Mouse (Mus musculus): ENCODE results near the gene Gm27021. TPM values are rescaled to one million over a fixed set of nuclear protein-coding genes. Genes with fewer than 3 reads are reported as not detected.
"Not testable (repeated sequence)": the region's sequence is repeated elsewhere in the genome, so short reads cannot be mapped to it uniquely, and the experiment has no call there.

The Gm27021 gene
- polyA plus RNA-seq, 1 experiment from 2014 or later = 3.6 TPM

GRCm38 (mm10) chr8:120681113-120681512 is 13.2 kb upstream of the Gm27021 start:
- Histone ChIP-seq H3K4me1 (ENCODE audit: control insufficient read depth, insufficient read depth, low read length) (no peaks in the 10 kb centered on the region; the same call in 1 of the 2 replicates), H3K36me3 (ENCODE audit: control insufficient read depth, insufficient read depth, low read length) (no peaks in the 10 kb centered on the region; the same call in 1 of the 2 replicates), H3K27ac (ENCODE audit: low read depth, low read length) (no peak overlapping the region), H3K9me3 (ENCODE audit: control insufficient read depth, low read length) (no peaks in the 10 kb centered on the region), H3K27me3 (ENCODE audit: control insufficient read depth, insufficient read depth, low read length) (no peaks in the 10 kb centered on the region), H3K9ac (ENCODE audit: low read depth, low read length) (no peak overlapping the region; the same call in 1 of the 2 replicates), H3K4me2 (replicated peaks; ENCODE audit: low read depth, low read length) (no peak overlapping the region), H3K4me3 (ENCODE audit: low read length) (no peak overlapping the region)
- WGBS = 85% methylated on average over 10 of the region's 10 CpGs
- no peak for ATAC-seq (ENCODE audit: low FRiP score, low TSS enrichment)

- H3K4me3 ChIP-seq (ENCODE audit: low read length); H3K36me3 ChIP-seq (ENCODE audit: control insufficient read depth, insufficient read depth, low read length); H3K9ac ChIP-seq (ENCODE audit: low read depth, low read length); H3K9me3 ChIP-seq (ENCODE audit: control insufficient read depth, low read length); H3K4me2 ChIP-seq (replicated peaks; ENCODE audit: low read depth, low read length); H3K27me3 ChIP-seq (ENCODE audit: control insufficient read depth, insufficient read depth, low read length); H3K27ac ChIP-seq (ENCODE audit: low read depth, low read length); H3K4me1 ChIP-seq (ENCODE audit: control insufficient read depth, insufficient read depth, low read length); ATAC-seq (ENCODE audit: low FRiP score, low TSS enrichment): not testable (repeated sequence)
- WGBS = 58% methylated on average over 7 of the region's 7 CpGs
Observed at GRCm38 (mm10) chr8:120680405-120680804, 12.5 kb upstream of the Gm27021 start.

- no peaks in the 10 kb centered on the region for H3K9me3 ChIP-seq (ENCODE audit: control insufficient read depth, low read length)
- H3K27me3 ChIP-seq (ENCODE audit: control insufficient read depth, insufficient read depth, low read length) = no peaks in the 10 kb centered on the region
- no peak overlapping the region for H3K4me3 ChIP-seq (ENCODE audit: low read length)
- H3K27ac ChIP-seq (ENCODE audit: low read depth, low read length) = no peak overlapping the region
- H3K36me3 ChIP-seq (ENCODE audit: control insufficient read depth, insufficient read depth, low read length) = peaks cover 2% of the 10 kb centered on the region; the same call in 1 of the 2 replicates
- H3K4me1 ChIP-seq (ENCODE audit: control insufficient read depth, insufficient read depth, low read length) = no peaks in the 10 kb centered on the region
- ATAC-seq (ENCODE audit: low FRiP score, low TSS enrichment) = no peak
- H3K4me2 ChIP-seq (replicated peaks; ENCODE audit: low read depth, low read length) = no peak overlapping the region
- 47% methylated on average over 11 of the region's 11 CpGs for WGBS
- H3K9ac ChIP-seq (ENCODE audit: low read depth, low read length) = no peak overlapping the region
Observed at GRCm38 (mm10) chr8:120679629-120680387, 11.9 kb upstream of the Gm27021 start.

GRCm38 (mm10) chr8:120678447-120678846 is 10.6 kb upstream of the Gm27021 start:
- no peak overlapping the region for H3K4me3 ChIP-seq (ENCODE audit: low read length)
- peak; percentile 74; the same call in 1 of the 2 replicates for ATAC-seq (ENCODE audit: low FRiP score, low TSS enrichment)
- 10% methylated on average over 10 of the region's 10 CpGs for WGBS

GRCm38 (mm10) chr8:120675718-120676117 is 7.8 kb upstream of the Gm27021 start:
- no peak overlapping the region for H3K4me3 ChIP-seq (ENCODE audit: low read length)
- ATAC-seq (ENCODE audit: low FRiP score, low TSS enrichment) = no peak
- peaks cover 35% of the 10 kb centered on the region for H3K36me3 ChIP-seq (ENCODE audit: control insufficient read depth, insufficient read depth, low read length)
- 67% methylated on average over 8 of the region's 8 CpGs for WGBS
- no peaks in the 10 kb centered on the region for H3K27me3 ChIP-seq (ENCODE audit: control insufficient read depth, insufficient read depth, low read length)
- no peaks in the 10 kb centered on the region for H3K4me1 ChIP-seq (ENCODE audit: control insufficient read depth, insufficient read depth, low read length)
- H3K4me2 ChIP-seq (replicated peaks; ENCODE audit: low read depth, low read length) = no peak overlapping the region
- no peak overlapping the region for H3K27ac ChIP-seq (ENCODE audit: low read depth, low read length)
- H3K9me3 ChIP-seq (ENCODE audit: control insufficient read depth, low read length) = no peaks in the 10 kb centered on the region
- H3K9ac ChIP-seq (ENCODE audit: low read depth, low read length) = no peak overlapping the region

More at GRCm38 (mm10) chr8:120678447-120678846, 10.6 kb upstream of the Gm27021 start:
- H3K9me3 ChIP-seq (ENCODE audit: control insufficient read depth, low read length) = no peaks in the 10 kb centered on the region
- H3K4me1 ChIP-seq (ENCODE audit: control insufficient read depth, insufficient read depth, low read length) = no peaks in the 10 kb centered on the region
- H3K27ac ChIP-seq (ENCODE audit: low read depth, low read length) = no peak overlapping the region
- H3K9ac ChIP-seq (ENCODE audit: low read depth, low read length) = no peak overlapping the region
- peaks cover 10% of the 10 kb centered on the region for H3K36me3 ChIP-seq (ENCODE audit: control insufficient read depth, insufficient read depth, low read length)
- no peaks in the 10 kb centered on the region for H3K27me3 ChIP-seq (ENCODE audit: control insufficient read depth, insufficient read depth, low read length)
- H3K4me2 ChIP-seq (replicated peaks; ENCODE audit: low read depth, low read length) = no peak overlapping the region

- H3K27me3 ChIP-seq (ENCODE audit: control insufficient read depth, insufficient read depth, low read length) = no peaks in the 10 kb centered on the region
- H3K27ac ChIP-seq (ENCODE audit: low read depth, low read length) = no peak overlapping the region
- H3K4me2 ChIP-seq (replicated peaks; ENCODE audit: low read depth, low read length) = no peak overlapping the region
- no peak overlapping the region for H3K4me3 ChIP-seq (ENCODE audit: low read length)
- no peak overlapping the region for H3K9ac ChIP-seq (ENCODE audit: low read depth, low read length)
- WGBS = 93% methylated on average over 7 of the region's 7 CpGs
- no peaks in the 10 kb centered on the region for H3K9me3 ChIP-seq (ENCODE audit: control insufficient read depth, low read length)
- H3K36me3 ChIP-seq (ENCODE audit: control insufficient read depth, insufficient read depth, low read length) = peaks cover 45% of the 10 kb centered on the region
- ATAC-seq (ENCODE audit: low FRiP score, low TSS enrichment) = no peak
- no peaks in the 10 kb centered on the region for H3K4me1 ChIP-seq (ENCODE audit: control insufficient read depth, insufficient read depth, low read length)
Observed at GRCm38 (mm10) chr8:120673298-120673697, 5.4 kb upstream of the Gm27021 start.

- H3K9me3 ChIP-seq (ENCODE audit: control insufficient read depth, low read length) = no peaks in the 10 kb centered on the region
- no peak overlapping the region for H3K27ac ChIP-seq (ENCODE audit: low read depth, low read length)
- no peak overlapping the region for H3K4me3 ChIP-seq (ENCODE audit: low read length)
- H3K4me2 ChIP-seq (replicated peaks; ENCODE audit: low read depth, low read length) = no peak overlapping the region
- H3K36me3 ChIP-seq (ENCODE audit: control insufficient read depth, insufficient read depth, low read length) = peaks cover 45% of the 10 kb centered on the region
- no peak for ATAC-seq (ENCODE audit: low FRiP score, low TSS enrichment)
- WGBS = 90% methylated on average over 16 of the region's 16 CpGs
- H3K9ac ChIP-seq (ENCODE audit: low read depth, low read length) = no peak overlapping the region
- no peaks in the 10 kb centered on the region for H3K4me1 ChIP-seq (ENCODE audit: control insufficient read depth, insufficient read depth, low read length)
- no peaks in the 10 kb centered on the region for H3K27me3 ChIP-seq (ENCODE audit: control insufficient read depth, insufficient read depth, low read length)
Observed at GRCm38 (mm10) chr8:120672626-120673229, 4.8 kb upstream of the Gm27021 start.

- ATAC-seq (ENCODE audit: low FRiP score, low TSS enrichment) = no peak
- Histone ChIP-seq H3K9ac (ENCODE audit: low read depth, low read length) (no peak overlapping the region), H3K4me1 (ENCODE audit: control insufficient read depth, insufficient read depth, low read length) (peaks cover 3% of the 10 kb centered on the region), H3K27ac (ENCODE audit: low read depth, low read length) (no peak overlapping the region), H3K4me2 (replicated peaks; ENCODE audit: low read depth, low read length) (no peak overlapping the region), H3K36me3 (ENCODE audit: control insufficient read depth, insufficient read depth, low read length) (peaks cover 45% of the 10 kb centered on the region), H3K4me3 (ENCODE audit: low read length) (no peak overlapping the region), H3K9me3 (ENCODE audit: control insufficient read depth, low read length) (no peaks in the 10 kb centered on the region), H3K27me3 (ENCODE audit: control insufficient read depth, insufficient read depth, low read length) (no peaks in the 10 kb centered on the region)
- 76% methylated on average over 6 of the region's 6 CpGs for WGBS
Observed at GRCm38 (mm10) chr8:120671775-120672174, 3.9 kb upstream of the Gm27021 start.

GRCm38 (mm10) chr8:120668374-120668905 is 561 bp upstream of the Gm27021 start, which contains the start of gene Emc8:
TSS of gene Emc8 (minus strand) at chr8:120668573.
- H3K27ac ChIP-seq (ENCODE audit: low read depth, low read length) = peak within 1 kb of the TSS; percentile 79
- H3K36me3 ChIP-seq (ENCODE audit: control insufficient read depth, insufficient read depth, low read length) = peaks cover 42% of the 10 kb centered on the region
- H3K27me3 ChIP-seq (ENCODE audit: control insufficient read depth, insufficient read depth, low read length) = no peaks in the 10 kb centered on the region
- under 1% methylated on average over 49 of the region's 51 CpGs for whole genome bisulfite sequencing
- peak within 1 kb of the TSS; percentile 95 for H3K4me3 ChIP-seq (ENCODE audit: low read length)
- peak within 1 kb of the TSS; percentile 91 for H3K4me2 ChIP-seq (replicated peaks; ENCODE audit: low read depth, low read length)
- ATAC-seq (ENCODE audit: low FRiP score, low TSS enrichment) = peak; percentile 50
- H3K9ac ChIP-seq (ENCODE audit: low read depth, low read length) = peak within 1 kb of the TSS; percentile 97
- H3K4me1 ChIP-seq (ENCODE audit: control insufficient read depth, insufficient read depth, low read length) = peaks cover 21% of the 10 kb centered on the region
- H3K9me3 ChIP-seq (ENCODE audit: control insufficient read depth, low read length) = no peaks in the 10 kb centered on the region

All from kidney, embryonic 14.5 days (tissue).